In genomic region chr12:76472046-76472445, GRCm38 (mm10) we compare ENCODE assay signal across 9 mouse cellular contexts. TPM values are rescaled to one million over a fixed set of nuclear protein-coding genes. Genes with fewer than 3 reads are reported as not detected.
DNase-seq lines count a peak whose midpoint lies in the region; ATAC-seq lines count a peak whose summit lies in the region.
"Had no signal": no experiment of that assay in that cellular context is flagged by ENCODE, and none has a peak within 500 bp of the region (broad histone marks: within the 10 kb centered on the region; RNA-seq: fewer than 3 reads in every experiment).

No protein-coding gene starts in this region.

- H3K9me3 ChIP-seq in kidney, embryonic 14.5 days (ENCODE audit: control insufficient read depth, low read length): no peaks in the 10 kb centered on the region
- no peaks in the 10 kb centered on the region for H3K9me3 ChIP-seq in liver, embryonic 13.5 days (replicated peaks)
- H3K9me3 ChIP-seq: limb, embryonic 15.5 days had no signal

- H3K4me3 ChIP-seq in kidney, embryonic 14.5 days (ENCODE audit: low read length): no peak overlapping the region
- H3K4me3 ChIP-seq in liver, embryonic 13.5 days (replicated peaks): no peak overlapping the region
- H3K4me3 ChIP-seq: limb, embryonic 15.5 days had no signal

- no peak overlapping the region for H3K27ac ChIP-seq in kidney, embryonic 14.5 days (ENCODE audit: low read depth, low read length)
- H3K27ac ChIP-seq in liver, embryonic 13.5 days: no peak overlapping the region
- H3K27ac ChIP-seq: limb, embryonic 15.5 days had no signal

- H3K27me3 ChIP-seq in kidney, embryonic 14.5 days (ENCODE audit: control insufficient read depth, insufficient read depth, low read length): no peaks in the 10 kb centered on the region
- no peaks in the 10 kb centered on the region for H3K27me3 ChIP-seq in liver, embryonic 13.5 days
- H3K27me3 ChIP-seq: limb, embryonic 15.5 days had no signal

- 7% methylated on average over 4 of the region's 4 CpGs for WGBS in kidney, embryonic 14.5 days
- 5% methylated on average over 4 of the region's 4 CpGs for WGBS in liver, embryonic 13.5 days (ENCODE audit: insufficient replicate concordance)

- no peak overlapping the region for H3K4me2 ChIP-seq in kidney, embryonic 14.5 days (replicated peaks; ENCODE audit: low read depth, low read length)
- H3K4me2 ChIP-seq in liver, embryonic 13.5 days: no peak overlapping the region
- H3K4me2 ChIP-seq: limb, embryonic 15.5 days had no signal

- H3K36me3 ChIP-seq in kidney, embryonic 14.5 days (ENCODE audit: control insufficient read depth, insufficient read depth, low read length): no peaks in the 10 kb centered on the region
- H3K36me3 ChIP-seq in liver, embryonic 13.5 days: no peaks in the 10 kb centered on the region
- H3K36me3 ChIP-seq: limb, embryonic 15.5 days had no signal

- DNase-seq in NIH3T3 (ENCODE audit: low read depth): peak; percentile 87
- DNase-seq in cerebellum, adult 9-11 months: peak; percentile 50
- peak; percentile 68 to 72 for DNase-seq in frontal cortex, postnatal 36 days (ENCODE audit: low spot score in 2 of 2)
- peak; percentile 25 for DNase-seq in liver, embryonic 13.5 days
- DNase-seq in retina, adult 2 months (ENCODE audit: low read depth, low spot score): peak; percentile 47

- no peaks in the 10 kb centered on the region for H3K4me1 ChIP-seq in kidney, embryonic 14.5 days (ENCODE audit: control insufficient read depth, insufficient read depth, low read length)
- H3K4me1 ChIP-seq in liver, embryonic 13.5 days (replicated peaks): peaks cover 6% of the 10 kb centered on the region; the same call in 1 of the 2 replicates

- peak; percentile 64 for ATAC-seq in CD4-positive, CD25-positive, alpha-beta regulatory T cell, adult 4 months
- peak; percentile 50; the same call in 1 of the 2 replicates for ATAC-seq in kidney, embryonic 14.5 days (ENCODE audit: low FRiP score, low TSS enrichment)
- no peak for ATAC-seq in liver, embryonic 13.5 days (ENCODE audit: low read depth)
- ATAC-seq in erythroblast, adult 5-6 weeks (replicated peaks; ENCODE audit: low FRiP score, poor library complexity, severe bottlenecking): no peak

- no peak overlapping the region for H3K9ac ChIP-seq in kidney, embryonic 14.5 days (ENCODE audit: low read depth, low read length)
- H3K9ac ChIP-seq in liver, embryonic 13.5 days: no peak overlapping the region
- H3K9ac ChIP-seq: limb, embryonic 15.5 days had no signal

RNA-seq across cellular contexts. Expression of gene Ppp1r36, which starts 54.7 kb away (rescaled TPM):
- not detected for polyA plus RNA-seq in CD4-positive, CD25-positive, alpha-beta regulatory T cell, adult 4 months (2017; shearing (Covaris generic))
- 3.4 and 3.9 TPM in 2 replicates for polyA plus RNA-seq in kidney, embryonic 14.5 days (2014; fragmentation: Nextera tagmentation; extraction: Ambion mirVana)
- 0.16 TPM in 1 of 2 replicates, not detected in the other for polyA plus RNA-seq in liver, embryonic 13.5 days (2015; fragmentation: Nextera tagmentation; extraction: Ambion mirVana)
- not detected in 2 replicates for total RNA-seq in erythroblast, adult 5-6 weeks (2015; ENCODE audit: low replicate concordance)
- not detected in 2 replicates for total RNA-seq in erythroblast, adult 5-6 weeks (2017; ENCODE audit: low replicate concordance)

RNA-seq across cellular contexts. Expression of gene Plekhg3, which starts 58.6 kb away (rescaled TPM):
- polyA plus RNA-seq in CD4-positive, CD25-positive, alpha-beta regulatory T cell, adult 4 months (2017; shearing (Covaris generic)): 1 to 10 TPM in 1 of 2 experiments, under 1 TPM in 1; 0.91 to 2.2 TPM
- polyA plus RNA-seq in kidney, embryonic 14.5 days (2014; fragmentation: Nextera tagmentation; extraction: Ambion mirVana): 7.9 and 15.1 TPM in 2 replicates
- polyA plus RNA-seq in liver, embryonic 13.5 days (2015; fragmentation: Nextera tagmentation; extraction: Ambion mirVana): 1.7 and 1.9 TPM in 2 replicates
- total RNA-seq in erythroblast, adult 5-6 weeks (2015; ENCODE audit: low replicate concordance): 6.1 TPM in 2 replicates
- total RNA-seq in erythroblast, adult 5-6 weeks (2017; ENCODE audit: low replicate concordance): 5.0 and 7.3 TPM in 2 replicates

Comparison
In these comparisons a context has a peak if more than half of its experiments do, and no peak if none do; other contexts are left out.
1. ATAC-seq: peak in CD4-positive, CD25-positive, alpha-beta regulatory T cell, adult 4 months (single experiment) and kidney, embryonic 14.5 days (single experiment); none in liver, embryonic 13.5 days (single experiment) and erythroblast, adult 5-6 weeks (single experiment).
2. DNase-seq: peak in every context shown above with its lines; median percentile 87 in NIH3T3; 70 in frontal cortex, postnatal 36 days; 50 in cerebellum, adult 9-11 months; 47 in retina, adult 2 months; 25 in liver, embryonic 13.5 days.